Mouse (Mus musculus): Measurements from ENCODE around the gene Nfib.

- TF ChIP-seq CTCF (IDR thresholded peaks at IDR 0.05; ENCODE audit: low read depth, low read length), result no peak
- no peak for TF ChIP-seq GATA1 (IDR thresholded peaks at IDR 0.05; ENCODE audit: borderline replicate concordance, low read length)
Observed at GRCm38 (mm10) chr4:82359110-82359509, 346.4 kb downstream of the Nfib start.

Measured in G1E (cell line).